Mouse (Mus musculus): ENCODE results near the gene Ripply3.
"Not testable (repeated sequence)": the region's sequence is repeated elsewhere in the genome, so short reads cannot be mapped to it uniquely, and the experiment has no call there.

The Ripply3 gene

DNA sequence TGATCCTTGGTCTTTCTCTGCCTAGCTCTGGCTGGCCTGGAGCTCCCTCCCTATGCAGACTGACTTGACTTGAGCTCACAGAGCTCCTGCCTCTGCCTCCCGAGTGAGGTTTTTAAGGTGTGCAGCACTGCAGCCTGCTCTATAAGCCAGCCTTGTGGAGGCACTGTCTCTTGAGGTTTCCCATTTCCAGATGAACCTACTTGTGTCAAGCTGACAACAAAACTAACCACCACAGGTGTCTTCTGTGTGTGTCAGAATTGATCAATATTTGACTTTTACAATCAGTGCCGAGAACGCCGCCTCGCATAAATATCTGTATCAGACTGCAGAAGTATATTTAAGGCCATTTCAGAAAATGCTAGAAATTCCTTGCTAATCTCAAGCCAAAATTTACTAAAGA lies 13.6 kb upstream of the Ripply3 start:
- DNase-seq (ENCODE audit: low spot score in 2 of 2) = no peak

DNA sequence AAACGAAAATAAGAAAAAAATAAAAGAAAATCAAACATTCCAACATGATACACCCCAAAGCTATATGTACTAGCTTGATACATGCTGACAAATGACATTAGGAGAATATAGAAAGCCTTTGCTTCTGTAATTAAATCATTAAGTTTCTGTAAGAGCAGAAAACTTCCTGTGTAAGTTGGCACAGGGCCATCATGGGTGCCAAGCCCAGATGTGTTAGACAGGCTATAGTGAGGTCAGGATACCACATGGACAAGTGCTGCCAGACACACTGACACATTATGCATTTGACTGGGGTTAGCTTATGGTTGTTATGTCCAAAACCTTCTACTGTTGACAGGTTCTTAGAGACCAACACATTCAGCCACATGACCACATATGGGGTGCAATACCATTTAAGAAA lies 13.0 kb upstream of the Ripply3 start:
- no peak for DNase-seq (ENCODE audit: low spot score in 2 of 2)

DNA sequence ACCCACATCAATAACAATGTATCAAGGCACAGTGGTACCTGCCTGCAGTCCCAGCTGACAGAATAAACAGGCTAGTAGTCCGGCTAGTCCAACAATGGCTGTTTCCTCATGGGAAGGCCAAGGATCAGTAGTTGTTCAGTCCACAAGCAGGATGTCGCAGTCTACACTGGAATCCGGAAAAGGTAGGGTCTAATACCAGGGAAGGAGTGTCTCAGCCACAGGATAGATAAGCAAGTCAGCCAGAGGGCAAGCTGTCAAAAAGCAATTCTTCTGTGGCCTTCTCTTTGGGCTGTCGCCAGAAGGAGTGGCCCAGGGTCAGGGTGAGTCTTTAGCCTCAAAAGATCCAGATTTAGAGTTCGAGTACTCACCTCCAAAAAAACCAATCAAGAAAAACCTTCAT lies 10.5 kb upstream of the Ripply3 start:
- no peak for DNase-seq (ENCODE audit: low spot score in 2 of 2)

GRCm38 (mm10) chr16:94320223-94320622 lies 8.0 kb upstream of the Ripply3 start:
- no peak for DNase-seq (ENCODE audit: low spot score in 2 of 2)

- no peak for DNase-seq (ENCODE audit: low spot score in 2 of 2)
These were observed 4.5 kb upstream of the Ripply3 start for GRCm38 (mm10) chr16:94323681-94324080.

GRCm38 (mm10) chr16:94326008-94326407 lies 2.2 kb upstream of the Ripply3 start:
- DNase-seq (ENCODE audit: low spot score in 2 of 2) = no peak

DNA sequence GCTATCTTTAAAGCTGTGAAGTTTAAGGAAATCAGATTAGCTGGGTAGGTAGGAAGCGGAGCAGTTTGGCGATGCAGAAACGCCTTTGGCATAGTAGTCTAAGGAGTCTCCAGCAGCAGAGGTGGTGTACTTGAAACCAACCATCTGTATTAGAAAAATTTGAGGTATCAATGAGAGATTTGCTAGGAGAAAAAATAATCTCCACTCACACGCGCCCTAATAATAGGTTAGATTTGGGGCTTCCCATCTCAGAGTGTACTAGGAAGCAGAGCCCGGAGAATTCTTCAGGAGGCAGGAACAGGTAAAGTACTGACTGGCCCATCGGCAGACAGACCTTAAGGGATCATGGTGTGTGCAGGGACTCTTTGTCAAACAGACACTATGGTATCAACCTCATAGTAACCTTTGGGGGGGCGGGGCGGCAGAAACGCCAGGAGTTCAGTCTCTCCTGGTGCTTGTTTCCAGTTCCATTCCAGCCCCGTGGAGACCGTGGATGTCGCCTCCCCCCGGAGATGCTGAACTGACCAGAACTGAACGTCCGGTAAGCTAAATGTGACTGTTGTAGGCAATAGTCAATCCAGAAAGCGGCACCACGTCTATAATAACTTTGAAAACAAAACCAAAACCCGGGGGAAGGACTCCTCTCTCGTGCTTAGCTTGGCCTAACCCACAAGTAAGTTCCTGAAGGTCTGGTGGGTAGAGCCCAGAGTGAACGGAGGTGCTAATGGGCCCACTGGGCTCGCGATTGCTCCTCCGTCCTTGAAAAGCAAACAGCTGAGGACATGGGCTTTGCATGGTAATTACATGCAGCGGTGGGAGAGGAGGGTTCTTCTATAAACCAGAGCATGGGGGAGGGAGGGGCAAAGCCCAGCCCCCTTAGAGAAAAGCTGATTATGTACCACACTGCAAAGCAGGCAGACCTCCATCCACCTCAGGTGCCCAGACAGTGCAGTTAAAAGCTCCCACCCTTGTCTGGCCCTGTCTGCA lies 954 bp downstream of the Ripply3 start:
- DNase-seq (ENCODE audit: low spot score in 2 of 2) = no peak

- DNase-seq (ENCODE audit: low spot score in 2 of 2) = no peak
These were observed 2.2 kb downstream of the Ripply3 start for GRCm38 (mm10) chr16:94330429-94330828.

GRCm38 (mm10) chr16:94331233-94331885 lies 3.1 kb downstream of the Ripply3 start:
- no peak for DNase-seq (ENCODE audit: low spot score in 2 of 2)

- peak; percentile 44 to 68 for DNase-seq (ENCODE audit: low spot score in 2 of 2)
These were observed 3.6 kb downstream of the Ripply3 start for GRCm38 (mm10) chr16:94331886-94332252.

DNA sequence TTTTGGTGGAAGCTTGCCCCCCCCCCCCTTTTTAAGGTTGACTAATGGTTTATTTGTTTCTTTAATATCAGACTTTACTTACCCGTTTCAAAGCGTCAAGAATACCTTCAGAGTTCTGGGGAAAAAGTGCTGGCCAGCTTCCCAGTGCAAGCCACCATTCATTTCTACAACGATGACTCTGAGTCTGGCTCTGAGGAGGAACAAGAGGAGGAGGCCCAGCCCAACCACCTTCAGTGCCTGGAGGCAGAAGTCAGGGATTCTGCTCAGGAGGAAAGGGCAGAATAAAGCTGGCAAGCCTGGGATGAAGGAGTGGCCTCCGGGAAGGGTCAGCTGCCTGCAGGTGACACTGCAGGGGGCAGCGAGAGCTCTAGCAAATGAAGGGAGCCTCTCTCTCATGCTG lies 7.4 kb downstream of the Ripply3 start:
- DNase-seq (ENCODE audit: low spot score in 2 of 2) = no peak

GRCm38 (mm10) chr16:94339164-94340160 lies 11.2 kb downstream of the Ripply3 start:
- not testable (repeated sequence) for DNase-seq (ENCODE audit: low spot score in 2 of 2)

- no peak for DNase-seq (ENCODE audit: low spot score in 2 of 2)
These were observed 17.5 kb downstream of the Ripply3 start for GRCm38 (mm10) chr16:94345733-94346132.

GRCm38 (mm10) chr16:94347080-94347731 lies 19.0 kb downstream of the Ripply3 start:
- no peak for DNase-seq (ENCODE audit: low spot score in 2 of 2)

GRCm38 (mm10) chr16:94348779-94349178 lies 20.6 kb downstream of the Ripply3 start:
- no peak for DNase-seq (ENCODE audit: low spot score in 2 of 2)

- DNase-seq (ENCODE audit: low spot score in 2 of 2) = no peak
These were observed 21.5 kb downstream of the Ripply3 start for GRCm38 (mm10) chr16:94349588-94350286.

DNA sequence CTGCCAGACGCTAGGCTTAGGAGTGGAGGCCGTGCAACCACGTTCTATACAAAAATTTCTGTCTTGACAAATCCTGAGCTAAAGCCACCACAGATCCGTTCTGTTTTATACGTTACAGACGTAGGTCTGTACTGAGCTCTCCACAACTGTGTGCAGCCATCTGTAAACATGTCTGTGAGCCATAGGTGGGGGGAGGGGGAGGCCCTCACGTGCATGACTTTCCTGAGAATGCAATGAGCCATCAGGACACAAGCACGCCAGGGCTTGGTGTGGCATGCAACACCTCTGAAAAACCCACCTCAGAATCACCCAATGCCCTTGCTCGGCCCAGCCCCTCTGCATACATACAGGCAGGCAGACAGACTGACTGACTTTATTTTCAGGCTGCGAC lies 22.1 kb downstream of the Ripply3 start:
- no peak for DNase-seq (ENCODE audit: low spot score in 2 of 2)

- no peak for DNase-seq (ENCODE audit: low spot score in 2 of 2)
These were observed 26.2 kb downstream of the Ripply3 start for GRCm38 (mm10) chr16:94354450-94354849.

GRCm38 (mm10) chr16:94356046-94356445 lies 27.8 kb downstream of the Ripply3 start:
- no peak for DNase-seq (ENCODE audit: low spot score in 2 of 2)

DNA sequence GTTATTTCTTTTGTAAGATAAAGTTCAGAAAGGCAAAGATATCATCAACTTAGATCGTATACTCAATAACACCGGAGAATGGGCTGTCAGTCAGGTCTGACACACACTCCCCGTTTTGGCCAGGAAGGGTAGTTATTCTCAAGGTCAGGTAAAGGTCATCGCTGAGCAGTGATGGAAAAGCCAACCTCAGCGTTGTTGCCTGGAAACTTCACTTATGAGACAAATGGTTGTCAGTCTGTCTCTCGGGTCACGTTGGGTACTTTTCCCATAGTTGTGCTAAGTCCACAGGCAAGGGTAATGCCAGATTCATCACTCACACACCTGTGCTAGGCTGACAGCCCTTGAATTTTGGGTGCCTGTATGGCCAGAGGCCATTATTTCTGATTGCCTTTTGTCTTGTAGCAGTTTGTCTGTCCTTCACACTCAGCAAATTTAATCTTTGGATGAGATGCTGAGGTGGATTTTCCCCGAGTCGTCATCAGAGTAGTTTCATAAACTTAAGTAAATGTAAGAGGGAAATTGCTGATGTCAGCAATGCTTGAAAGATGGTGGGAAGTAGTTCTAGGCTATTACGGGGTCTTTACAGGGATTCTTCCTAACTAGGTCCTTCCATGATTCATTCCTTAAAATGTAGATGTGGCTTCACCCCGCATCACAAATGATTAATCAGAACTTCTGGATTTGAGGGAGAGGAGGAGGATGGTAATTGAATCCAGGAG lies 28.7 kb downstream of the Ripply3 start:
- DNase-seq (ENCODE audit: low spot score in 2 of 2) = no peak

Data from spleen, postnatal 14 days (tissue).